Mouse (Mus musculus): ENCODE data around the gene Ltbp1. TPM values are rescaled to one million over a fixed set of nuclear protein-coding genes. Genes with fewer than 3 reads are reported as not detected.
A peak's percentile ranks its signal among the peaks of the same experiment; 100 is the strongest.

Ltbp1 gene
- polyA plus RNA-seq, 1 experiment from 2014 or later, result 3.0 TPM

- Histone ChIP-seq H3K4me3 (no peak overlapping the region), H3K4me2 (no peak overlapping the region), H3K36me3 (ENCODE audit: poor library complexity, severe bottlenecking) (no peaks in the 10 kb centered on the region), H3K4me1 (peaks cover 16% of the 10 kb centered on the region; the same call in 1 of the 2 replicates), H3K9me3 (replicated peaks) (no peaks in the 10 kb centered on the region), H3K9ac (no peak overlapping the region), H3K27me3 (peaks cover 8% of the 10 kb centered on the region; the same call in 1 of the 2 replicates), H3K27ac (no peak overlapping the region)
- 86% methylated on average over 6 of the region's 6 CpGs for whole genome bisulfite sequencing
- no peak for ATAC-seq
These were observed 5.6 kb downstream of the Ltbp1 start for GRCm38 (mm10) chr17:75010955-75011354.

GRCm38 (mm10) chr17:75013211-75013610 lies 7.8 kb downstream of the Ltbp1 start:
- H3K36me3 ChIP-seq (ENCODE audit: poor library complexity, severe bottlenecking), result no peaks in the 10 kb centered on the region
- H3K9ac ChIP-seq, result no peak overlapping the region
- H3K27ac ChIP-seq, result no peak overlapping the region
- ATAC-seq, result no peak
- H3K27me3 ChIP-seq, result no peaks in the 10 kb centered on the region
- 70% methylated on average over 4 of the region's 4 CpGs for WGBS
- H3K4me1 ChIP-seq, result 0 out of 2 replicates have a peak, but pooled peaks cover 4% of the 10 kb centered on the region
- H3K4me2 ChIP-seq, result no peak overlapping the region
- no peak overlapping the region for H3K4me3 ChIP-seq
- H3K9me3 ChIP-seq (replicated peaks), result no peaks in the 10 kb centered on the region

GRCm38 (mm10) chr17:75013868-75014267 lies 8.5 kb downstream of the Ltbp1 start:
- H3K27ac ChIP-seq, result no peak overlapping the region
- H3K27me3 ChIP-seq, result no peaks in the 10 kb centered on the region
- H3K36me3 ChIP-seq (ENCODE audit: poor library complexity, severe bottlenecking), result no peaks in the 10 kb centered on the region
- ATAC-seq, result peak; percentile 61
- no peak overlapping the region for H3K4me3 ChIP-seq
- H3K4me2 ChIP-seq, result no peak overlapping the region
- no peaks in the 10 kb centered on the region for H3K9me3 ChIP-seq (replicated peaks)
- 65% methylated on average over 10 of the region's 10 CpGs for WGBS
- H3K4me1 ChIP-seq, result 0 out of 2 replicates have a peak, but pooled peaks cover 4% of the 10 kb centered on the region
- no peak overlapping the region for H3K9ac ChIP-seq

- no peak overlapping the region for H3K4me3 ChIP-seq
- H3K4me2 ChIP-seq, result no peak overlapping the region
- no peak for ATAC-seq
- no peak overlapping the region for H3K9ac ChIP-seq
- H3K27me3 ChIP-seq, result no peaks in the 10 kb centered on the region
- 92% methylated on average over 24 of the region's 24 CpGs for WGBS
- H3K27ac ChIP-seq, result no peak overlapping the region
- no peaks in the 10 kb centered on the region for H3K36me3 ChIP-seq (ENCODE audit: poor library complexity, severe bottlenecking)
- H3K4me1 ChIP-seq, result peaks cover 8% of the 10 kb centered on the region
- H3K9me3 ChIP-seq (replicated peaks), result no peaks in the 10 kb centered on the region
These were observed 9.4 kb downstream of the Ltbp1 start for GRCm38 (mm10) chr17:75014601-75015356.

- Histone ChIP-seq H3K9ac (no peak overlapping the region), H3K36me3 (ENCODE audit: poor library complexity, severe bottlenecking) (no peaks in the 10 kb centered on the region), H3K4me2 (no peak overlapping the region), H3K27ac (no peak overlapping the region), H3K9me3 (replicated peaks) (no peaks in the 10 kb centered on the region), H3K4me1 (peaks cover 12% of the 10 kb centered on the region), H3K27me3 (no peaks in the 10 kb centered on the region), H3K4me3 (no peak overlapping the region)
- 89% methylated on average over 6 of the region's 6 CpGs for WGBS
- no peak for ATAC-seq
These were observed 10.2 kb downstream of the Ltbp1 start for GRCm38 (mm10) chr17:75015546-75015945.

- H3K4me2 ChIP-seq, result no peak overlapping the region
- no peak overlapping the region for H3K4me3 ChIP-seq
- no peaks in the 10 kb centered on the region for H3K27me3 ChIP-seq
- peak; percentile 13; the same call in 1 of the 2 replicates for ATAC-seq
- H3K36me3 ChIP-seq (ENCODE audit: poor library complexity, severe bottlenecking), result no peaks in the 10 kb centered on the region
- H3K9me3 ChIP-seq (replicated peaks), result no peaks in the 10 kb centered on the region
- no peak overlapping the region for H3K27ac ChIP-seq
- peaks cover 12% of the 10 kb centered on the region for H3K4me1 ChIP-seq
- H3K9ac ChIP-seq, result no peak overlapping the region
- 61% methylated on average over 7 of the region's 7 CpGs for WGBS
These were observed 12.1 kb downstream of the Ltbp1 start for GRCm38 (mm10) chr17:75017423-75017822.

- Histone ChIP-seq H3K4me2 (no peak overlapping the region), H3K27me3 (no peaks in the 10 kb centered on the region), H3K27ac (no peak overlapping the region), H3K4me3 (no peak overlapping the region), H3K36me3 (ENCODE audit: poor library complexity, severe bottlenecking) (no peaks in the 10 kb centered on the region), H3K4me1 (peaks cover 12% of the 10 kb centered on the region), H3K9ac (no peak overlapping the region), H3K9me3 (replicated peaks) (no peaks in the 10 kb centered on the region)
- 95% methylated on average over 5 of the region's 5 CpGs for WGBS
- ATAC-seq, result no peak
These were observed 12.8 kb downstream of the Ltbp1 start for GRCm38 (mm10) chr17:75018142-75018541.

- peak overlapping the region; percentile 32 for H3K4me2 ChIP-seq
- H3K27ac ChIP-seq, result no peak overlapping the region
- H3K9ac ChIP-seq, result 0 out of 2 replicates have a peak overlapping the region, but pooled peaks have one; percentile 43
- H3K4me3 ChIP-seq, result no peak overlapping the region
- 2% methylated on average over 7 of the region's 7 CpGs for WGBS
- ATAC-seq, result peak; percentile 59
- no peaks in the 10 kb centered on the region for H3K36me3 ChIP-seq (ENCODE audit: poor library complexity, severe bottlenecking)
- H3K27me3 ChIP-seq, result no peaks in the 10 kb centered on the region
- H3K4me1 ChIP-seq, result peaks cover 8% of the 10 kb centered on the region
- H3K9me3 ChIP-seq (replicated peaks), result no peaks in the 10 kb centered on the region
These were observed 14.7 kb downstream of the Ltbp1 start for GRCm38 (mm10) chr17:75020026-75020425.

- Histone ChIP-seq H3K4me1 (peaks cover 8% of the 10 kb centered on the region), H3K27ac (no peak overlapping the region), H3K9ac (no peak overlapping the region), H3K36me3 (ENCODE audit: poor library complexity, severe bottlenecking) (no peaks in the 10 kb centered on the region), H3K4me3 (no peak overlapping the region), H3K27me3 (no peaks in the 10 kb centered on the region), H3K4me2 (no peak overlapping the region), H3K9me3 (replicated peaks) (no peaks in the 10 kb centered on the region)
- no peak for ATAC-seq
- 82% methylated on average over 3 of the region's 3 CpGs for WGBS
These were observed 15.3 kb downstream of the Ltbp1 start for GRCm38 (mm10) chr17:75020619-75021018.

GRCm38 (mm10) chr17:75027358-75028131 lies 22.2 kb downstream of the Ltbp1 start:
- no peak overlapping the region for H3K27ac ChIP-seq
- peak; percentile 39; the same call in 1 of the 2 replicates for ATAC-seq
- H3K9me3 ChIP-seq (replicated peaks), result no peaks in the 10 kb centered on the region
- no peaks in the 10 kb centered on the region for H3K27me3 ChIP-seq
- H3K4me3 ChIP-seq, result no peak overlapping the region
- H3K36me3 ChIP-seq (ENCODE audit: poor library complexity, severe bottlenecking), result no peaks in the 10 kb centered on the region
- H3K4me2 ChIP-seq, result no peak overlapping the region
- WGBS, result 75% methylated on average over 12 of the region's 12 CpGs
- H3K9ac ChIP-seq, result no peak overlapping the region
- H3K4me1 ChIP-seq, result peaks cover 6% of the 10 kb centered on the region; the same call in 1 of the 2 replicates

- H3K4me3 ChIP-seq, result no peak overlapping the region
- no peak overlapping the region for H3K27ac ChIP-seq
- WGBS, result 91% methylated on average over 14 of the region's 14 CpGs
- no peaks in the 10 kb centered on the region for H3K27me3 ChIP-seq
- H3K9me3 ChIP-seq (replicated peaks), result no peaks in the 10 kb centered on the region
- H3K4me1 ChIP-seq, result no peaks in the 10 kb centered on the region
- H3K9ac ChIP-seq, result no peak overlapping the region
- no peaks in the 10 kb centered on the region for H3K36me3 ChIP-seq (ENCODE audit: poor library complexity, severe bottlenecking)
- no peak overlapping the region for H3K4me2 ChIP-seq
- ATAC-seq, result no peak
These were observed 28.0 kb downstream of the Ltbp1 start for GRCm38 (mm10) chr17:75033356-75033755.

- H3K36me3 ChIP-seq (ENCODE audit: poor library complexity, severe bottlenecking), result no peaks in the 10 kb centered on the region
- no peak overlapping the region for H3K4me2 ChIP-seq
- 83% methylated on average over 21 of the region's 21 CpGs for WGBS
- no peak overlapping the region for H3K9ac ChIP-seq
- no peak for ATAC-seq
- H3K9me3 ChIP-seq (replicated peaks), result no peaks in the 10 kb centered on the region
- H3K27ac ChIP-seq, result no peak overlapping the region
- H3K4me1 ChIP-seq, result no peaks in the 10 kb centered on the region
- H3K27me3 ChIP-seq, result no peaks in the 10 kb centered on the region
- H3K4me3 ChIP-seq, result no peak overlapping the region
These were observed 28.7 kb downstream of the Ltbp1 start for GRCm38 (mm10) chr17:75033872-75034615.

Data from forebrain, embryonic 13.5 days (tissue).